Mouse (Mus musculus) thymus, adult 2 months (tissue): Measurements from ENCODE around the gene Inip. TPM values are rescaled to one million over a fixed set of nuclear protein-coding genes. Genes with fewer than 3 reads are reported as not detected.

Experiments used
- DNase-seq: peaks from one replicate; pipeline ENCODE4 v3.0.0; 2021
- H3K27ac ChIP-seq: fragments of 200-500 bp; 2 replicates; pipeline ENCODE4 v1.5.1; 2012; ENCODE audit warnings: low read length, control low read depth; ENCODE audit not compliant: control insufficient read depth, insufficient read depth
- H3K27me3 ChIP-seq: fragments of 200-500 bp; 2 replicates; pipeline ENCODE4 v1.6.1; 2012; ENCODE audit warnings: mild to moderate bottlenecking, low read length, moderate library complexity, mixed read lengths; ENCODE audit not compliant: control insufficient read depth, insufficient read depth
- H3K36me3 ChIP-seq: fragments of 200-500 bp; 2 replicates; pipeline ENCODE4 v1.6.1; 2012; ENCODE audit warnings: mild to moderate bottlenecking, low read length, moderate library complexity; ENCODE audit not compliant: control insufficient read depth, insufficient read depth
- H3K4me1 ChIP-seq: fragments of 200-500 bp; replicated peaks from 2 replicates; pipeline ENCODE4 v1.6.1; 2012; ENCODE audit warnings: low read length; ENCODE audit not compliant: control insufficient read depth, insufficient read depth
- H3K4me3 ChIP-seq: fragments of 200-500 bp; 2 replicates; pipeline ENCODE4 v1.5.1; 2012; ENCODE audit warnings: mild to moderate bottlenecking, low read length, control low read depth, moderate library complexity; ENCODE audit not compliant: control insufficient read depth, insufficient read depth
- CTCF ChIP-seq: fragments of 200-500 bp; IDR thresholded peaks from 2 replicates; pipeline ENCODE4 v1.5.1; 2012; ENCODE audit warnings: mild to moderate bottlenecking, control low read depth, low read length, moderate library complexity, borderline replicate concordance; ENCODE audit not compliant: control insufficient read depth, poor library complexity, insufficient read depth; ENCODE audit errors: extremely low read depth
- POLR2A ChIP-seq: fragments of 200-500 bp; IDR thresholded peaks from 2 replicates; pipeline ENCODE4 v1.6.1; 2012; ENCODE audit warnings: mild to moderate bottlenecking, low read length, control low read depth, moderate library complexity; ENCODE audit not compliant: control insufficient read depth, poor library complexity, insufficient read depth; ENCODE audit errors: extremely low read depth
- WGBS: fragments of 180-500 bp; shearing (Covaris S2); methylation state at CpG from one replicate; pipeline ENCODE4 v1.1.7; 2018; 5-methylcytosine and 5-hydroxymethylcytosine counted together
- polyA plus RNA-seq: library from polyadenylated mRNA; depleted of rRNA; stranded (reverse); fragments of >200 nt; gene quantifications from 2 replicates; pipeline ENCODE4 v1.2.3, GENCODE M21; 2012

The Inip gene
- polyA plus RNA-seq, 1 experiment: 26.7 TPM

DNA sequence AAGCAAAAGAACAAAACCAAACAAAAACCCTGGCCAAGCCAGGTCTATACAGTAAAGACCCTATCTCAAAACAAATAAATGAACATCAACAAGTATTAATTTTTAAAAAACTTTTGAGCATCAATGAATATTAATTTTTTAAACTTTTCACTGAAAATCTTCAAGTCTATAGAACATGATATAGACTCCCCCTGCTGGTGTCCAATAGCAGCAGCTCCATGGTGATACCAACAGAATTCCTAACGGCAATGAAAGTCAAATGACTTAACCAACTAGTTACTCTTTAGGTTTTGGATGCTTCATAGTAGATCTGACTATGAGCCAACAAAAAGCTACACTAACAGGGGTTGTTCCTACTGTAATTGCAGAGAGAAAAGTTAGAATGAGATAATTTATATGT, 20.8 kb downstream of the Inip start:
- WGBS: 52% methylated on average over 1 of the region's 1 CpGs
- no peak overlapping the region for H3K27ac ChIP-seq
- no peak for DNase-seq
- H3K27me3 ChIP-seq: no peaks in the 10 kb centered on the region
- peaks cover 8% of the 10 kb centered on the region; the same call in 1 of the 2 replicates for H3K4me1 ChIP-seq
- TF ChIP-seq CTCF: no peak
- no peak overlapping the region for H3K4me3 ChIP-seq
- no peaks in the 10 kb centered on the region; the same call in 1 of the 2 replicates for H3K36me3 ChIP-seq

- DNase-seq: no peak
- peaks cover 7% of the 10 kb centered on the region; the same call in 1 of the 2 replicates for H3K4me1 ChIP-seq
- H3K4me3 ChIP-seq: no peak overlapping the region
- no peak overlapping the region for H3K27ac ChIP-seq
- 89% methylated on average over 3 of the region's 3 CpGs for WGBS
- TF ChIP-seq CTCF (no peak), POLR2A (no peak)
- H3K36me3 ChIP-seq: peaks cover 25% of the 10 kb centered on the region
- no peaks in the 10 kb centered on the region for H3K27me3 ChIP-seq
These were observed 23.6 kb downstream of the Inip start for GRCm38 (mm10) chr4:59777828-59778227.

GRCm38 (mm10) chr4:59772171-59772879, 29.1 kb downstream of the Inip start:
- no peaks in the 10 kb centered on the region for H3K27me3 ChIP-seq
- TF ChIP-seq POLR2A (no peak), CTCF (no peak)
- H3K4me1 ChIP-seq: no peaks in the 10 kb centered on the region
- H3K27ac ChIP-seq: no peak overlapping the region
- WGBS: 92% methylated on average over 17 of the region's 17 CpGs
- peaks cover 65% of the 10 kb centered on the region for H3K36me3 ChIP-seq
- no peak overlapping the region for H3K4me3 ChIP-seq
- no peak for DNase-seq

DNA sequence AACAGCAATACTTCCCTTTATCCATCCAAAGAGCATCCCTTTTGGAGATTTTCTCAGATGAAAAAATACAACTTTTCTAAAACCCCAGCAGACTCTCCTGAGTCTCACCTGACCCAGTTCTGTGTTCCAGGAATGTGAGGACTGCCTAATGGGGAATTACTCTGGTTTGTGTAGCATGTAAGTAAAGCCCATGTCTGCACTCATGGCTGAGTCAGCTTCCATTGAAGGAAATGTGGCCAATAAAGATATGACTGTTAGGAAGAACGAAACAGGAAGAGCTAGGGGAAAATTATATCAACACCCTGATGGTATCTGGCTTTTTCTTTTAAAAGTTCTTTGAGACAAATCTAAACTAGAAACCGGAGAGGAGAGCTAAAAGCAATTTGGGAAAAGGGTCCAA, 33.7 kb downstream of the Inip start:
- no peak for DNase-seq
- H3K27ac ChIP-seq: no peak overlapping the region
- 0 out of 2 replicates have a peak, but pooled peaks cover 2% of the 10 kb centered on the region for H3K4me1 ChIP-seq
- TF ChIP-seq POLR2A: no peak
- TF ChIP-seq CTCF: no peak
- peaks cover 40% of the 10 kb centered on the region for H3K36me3 ChIP-seq
- WGBS: 85% methylated on average over 2 of the region's 2 CpGs
- H3K4me3 ChIP-seq: no peak overlapping the region
- no peaks in the 10 kb centered on the region for H3K27me3 ChIP-seq

- no peak overlapping the region for H3K4me3 ChIP-seq
- H3K27ac ChIP-seq: no peak overlapping the region
- TF ChIP-seq POLR2A (no peak), CTCF (no peak)
- DNase-seq: no peak
- no peaks in the 10 kb centered on the region for H3K27me3 ChIP-seq
- H3K4me1 ChIP-seq: 0 out of 2 replicates have a peak, but pooled peaks cover 2% of the 10 kb centered on the region
- WGBS: 76% methylated on average over 7 of the region's 7 CpGs
- peaks cover 19% of the 10 kb centered on the region for H3K36me3 ChIP-seq
These were observed 35.9 kb downstream of the Inip start for GRCm38 (mm10) chr4:59765385-59766005.

GRCm38 (mm10) chr4:59764950-59765349, 36.4 kb downstream of the Inip start:
- Histone ChIP-seq H3K36me3 (peaks cover 13% of the 10 kb centered on the region), H3K4me3 (no peak overlapping the region), H3K27me3 (no peaks in the 10 kb centered on the region), H3K27ac (no peak overlapping the region), H3K4me1 (0 out of 2 replicates have a peak, but pooled peaks cover 2% of the 10 kb centered on the region)
- TF ChIP-seq CTCF (no peak), POLR2A (no peak)
- DNase-seq: no peak
- WGBS: 80% methylated on average over 7 of the region's 7 CpGs
